Comparison of ENCODE assay signal across 18 mouse cellular contexts in genomic region chr9:23700567-23700966, GRCm38 (mm10).
"Had no signal": no experiment of that assay in that cellular context is flagged by ENCODE, and none has a peak within 500 bp of the region (broad histone marks: within the 10 kb centered on the region; RNA-seq: fewer than 3 reads in every experiment).

No protein-coding gene starts in this region.

- H3K4me3 ChIP-seq: limb, embryonic 15.5 days; liver, embryonic 12.5 days; midbrain, embryonic 10.5 days; midbrain, embryonic 12.5 days; myocyte; neural tube, embryonic 13.5 days; neural tube, embryonic 15.5 days had no signal

- H3K4me1 ChIP-seq: limb, embryonic 15.5 days; liver, embryonic 12.5 days; midbrain, embryonic 10.5 days; midbrain, embryonic 12.5 days; neural tube, embryonic 13.5 days; neural tube, embryonic 15.5 days had no signal

- H3K27me3 ChIP-seq: limb, embryonic 15.5 days; liver, embryonic 12.5 days; midbrain, embryonic 12.5 days; neural tube, embryonic 13.5 days; neural tube, embryonic 15.5 days had no signal

- H3K9ac ChIP-seq: limb, embryonic 15.5 days; liver, embryonic 12.5 days; liver, embryonic 14.5 days; midbrain, embryonic 12.5 days; neural tube, embryonic 13.5 days; neural tube, embryonic 15.5 days had no signal

- DNase-seq: midbrain, embryonic 14.5 days; retina, postnatal 1 day; right cerebral cortex, adult 18-20 months; right cerebral cortex, postnatal 25 days; right cerebral cortex, postnatal 4 days; spleen, adult 18-20 months; thymus, adult 18-20 months; thymus, postnatal 14 days; thymus, postnatal 36 days had no signal

- H3K36me3 ChIP-seq: limb, embryonic 15.5 days; liver, embryonic 12.5 days; midbrain, embryonic 10.5 days; midbrain, embryonic 12.5 days; neural tube, embryonic 13.5 days; neural tube, embryonic 15.5 days had no signal

- H3K4me2 ChIP-seq: limb, embryonic 15.5 days; liver, embryonic 12.5 days; midbrain, embryonic 12.5 days; neural tube, embryonic 13.5 days; neural tube, embryonic 15.5 days had no signal

- H3K27ac ChIP-seq: limb, embryonic 15.5 days; liver, embryonic 12.5 days; liver, embryonic 14.5 days; midbrain, embryonic 10.5 days; midbrain, embryonic 12.5 days; neural tube, embryonic 13.5 days; neural tube, embryonic 15.5 days had no signal

- ATAC-seq: liver, embryonic 12.5 days; midbrain, embryonic 16.5 days had no signal

- H3K9me3 ChIP-seq: limb, embryonic 15.5 days; liver, embryonic 12.5 days; midbrain, embryonic 10.5 days; midbrain, embryonic 12.5 days; neural tube, embryonic 13.5 days; neural tube, embryonic 15.5 days had no signal
